In genomic region chr2:44218317-44218716, GRCm38 (mm10) we compare ENCODE assay signal across 19 mouse cellular contexts.
A peak's percentile ranks its signal among the peaks of the same experiment; 100 is the strongest.
DNase-seq lines count a peak whose midpoint lies in the region; ATAC-seq lines count a peak whose summit lies in the region.
"Had no signal": no experiment of that assay in that cellular context is flagged by ENCODE, and none has a peak within 500 bp of the region (broad histone marks: within the 10 kb centered on the region; RNA-seq: fewer than 3 reads in every experiment).

No protein-coding gene starts in this region.

- H3K27ac ChIP-seq in forebrain, embryonic 12.5 days: no peak overlapping the region
- H3K27ac ChIP-seq in forebrain, embryonic 15.5 days (replicated peaks): no peak overlapping the region
- H3K27ac ChIP-seq in kidney, embryonic 15.5 days: 0 out of 2 replicates have a peak overlapping the region, but pooled peaks have one; percentile 13

- H3K9ac ChIP-seq in forebrain, embryonic 12.5 days: no peak overlapping the region
- no peak overlapping the region for H3K9ac ChIP-seq in forebrain, embryonic 15.5 days (replicated peaks)
- no peak overlapping the region for H3K9ac ChIP-seq in kidney, embryonic 15.5 days
- H3K9ac ChIP-seq: liver, postnatal 0 days had no signal

- H3K4me3 ChIP-seq in forebrain, embryonic 12.5 days (replicated peaks): no peak overlapping the region
- no peak overlapping the region for H3K4me3 ChIP-seq in forebrain, embryonic 15.5 days
- no peak overlapping the region for H3K4me3 ChIP-seq in kidney, embryonic 15.5 days (replicated peaks)

- ATAC-seq in forebrain, embryonic 12.5 days (ENCODE audit: low FRiP score): 0 out of 2 replicates have a peak, but pooled peaks have one; percentile 33
- ATAC-seq in forebrain, embryonic 15.5 days (replicated peaks): no peak
- no peak for ATAC-seq in kidney, embryonic 15.5 days (replicated peaks; ENCODE audit: low FRiP score)
- ATAC-seq in megakaryocyte, adult 5-6 weeks (ENCODE audit: poor library complexity, severe bottlenecking): no peak
- ATAC-seq: activated CD4-positive, CD25-positive, alpha-beta regulatory T cell, adult 4 months; inflammation-experienced regulatory T-cells, adult 6 months; liver, postnatal 0 days; Patski had no signal

- no peaks in the 10 kb centered on the region for H3K27me3 ChIP-seq in forebrain, embryonic 12.5 days
- H3K27me3 ChIP-seq in forebrain, embryonic 15.5 days: no peaks in the 10 kb centered on the region
- no peaks in the 10 kb centered on the region for H3K27me3 ChIP-seq in kidney, embryonic 15.5 days
- H3K27me3 ChIP-seq: Patski had no signal

- WGBS in forebrain, embryonic 12.5 days: 10% methylated on average over 8 of the region's 8 CpGs
- 8% methylated on average over 8 of the region's 8 CpGs for WGBS in forebrain, embryonic 15.5 days
- 40% methylated on average over 8 of the region's 8 CpGs for WGBS in kidney, embryonic 15.5 days

- no peak for DNase-seq in kidney, adult 11 months
- DNase-seq in A20 (ENCODE audit: low read depth, low spot score): peak; percentile 50
- DNase-seq in embryo, embryonic 10.5 days (ENCODE audit: low spot score): peak; percentile 36
- DNase-seq in kidney, postnatal 25 days: no peak
- DNase-seq: adrenal gland, postnatal 25 days; B cell, adult 2 months; cerebellum, adult 8-10 months; gastrocnemius, postnatal 25 days; liver; liver, postnatal 0 days; lung, postnatal 14 days; right cerebral cortex, adult 18-20 months had no signal

- no peaks in the 10 kb centered on the region for H3K9me3 ChIP-seq in forebrain, embryonic 12.5 days
- H3K9me3 ChIP-seq in forebrain, embryonic 15.5 days: no peaks in the 10 kb centered on the region
- no peaks in the 10 kb centered on the region for H3K9me3 ChIP-seq in kidney, embryonic 15.5 days (replicated peaks)

- peaks cover 13% of the 10 kb centered on the region for H3K4me1 ChIP-seq in forebrain, embryonic 12.5 days
- H3K4me1 ChIP-seq in forebrain, embryonic 15.5 days: peaks cover 18% of the 10 kb centered on the region
- peaks cover 8% of the 10 kb centered on the region for H3K4me1 ChIP-seq in kidney, embryonic 15.5 days

- H3K36me3 ChIP-seq in forebrain, embryonic 12.5 days (replicated peaks): no peaks in the 10 kb centered on the region
- no peaks in the 10 kb centered on the region for H3K36me3 ChIP-seq in forebrain, embryonic 15.5 days
- H3K36me3 ChIP-seq in kidney, embryonic 15.5 days: no peaks in the 10 kb centered on the region

- no peak overlapping the region for H3K4me2 ChIP-seq in forebrain, embryonic 12.5 days
- H3K4me2 ChIP-seq in forebrain, embryonic 15.5 days (replicated peaks): no peak overlapping the region
- no peak overlapping the region for H3K4me2 ChIP-seq in kidney, embryonic 15.5 days

Comparison
In these comparisons a context has a peak if more than half of its experiments do, and no peak if none do; other contexts are left out.
1. DNase-seq: peak in A20 (single experiment) and embryo, embryonic 10.5 days (single experiment); none in kidney, adult 11 months (single experiment) and kidney, postnatal 25 days (0 of 2).